Mouse (Mus musculus): ENCODE results near the gene Eepd1.

GRCm38 (mm10) chr9:25482322-25482998 lies 1.1 kb downstream of the Eepd1 start:
- no peak for TF ChIP-seq POLR2A (IDR thresholded peaks at IDR 0.05; ENCODE audit: control insufficient read depth, extremely low read depth, insufficient read depth, low read length, poor library complexity)
- TF ChIP-seq CTCF (IDR thresholded peaks at IDR 0.05; ENCODE audit: borderline replicate concordance, control insufficient read depth, extremely low read depth, insufficient read depth, low read length, poor library complexity), result no peak

Data from thymus, adult 2 months (tissue).